Mouse (Mus musculus) ES-E14 (cell line): Measurements from ENCODE around the gene Tln1. TPM values are rescaled to one million over a fixed set of nuclear protein-coding genes. Genes with fewer than 3 reads are reported as not detected.
"Not testable (repeated sequence)": the region's sequence is repeated elsewhere in the genome, so short reads cannot be mapped to it uniquely, and the experiment has no call there.

Source experiments
- DNase-seq: peaks from one replicate; pipeline ENCODE4 v3.0.0-alpha.2; 2013; ENCODE audit warnings: low read depth, low spot score
- H3K27ac ChIP-seq: 2 replicates; pipeline ENCODE4 v1.5.1; 2012; ENCODE audit warnings: low read depth, mild to moderate bottlenecking, low read length, moderate library complexity, mixed read lengths; ENCODE audit not compliant: poor library complexity, insufficient read depth, severe bottlenecking
- H3K36me3 ChIP-seq: 2 replicates; pipeline ENCODE4 v1.6.1; 2012; ENCODE audit warnings: mild to moderate bottlenecking, low read length, moderate library complexity, mixed read lengths; ENCODE audit not compliant: control insufficient read depth, poor library complexity, insufficient read depth, severe bottlenecking
- H3K4me1 ChIP-seq, 2 experiments: fragments of 150-350 bp in 1 of 2; sonication (generic) in 1 of 2; 2 replicates each; pipeline ENCODE4 v1.6.1; 2012; ENCODE audit warnings: low read length in 2 of 2, mild to moderate bottlenecking in 1 of 2, mixed read lengths in 1 of 2; ENCODE audit not compliant: control insufficient read depth in 2 of 2, insufficient read depth in 2 of 2, poor library complexity in 1 of 2
- H3K4me3 ChIP-seq, 2 experiments: fragments of 150-350 bp in 1 of 2; sonication (generic) in 1 of 2; 2 replicates each; pipeline ENCODE4 v1.5.1; 2012; ENCODE audit warnings: low read length in 2 of 2, low read depth in 1 of 2, mild to moderate bottlenecking in 1 of 2, mixed read lengths in 1 of 2; ENCODE audit not compliant: insufficient read depth in 1 of 2, poor library complexity in 1 of 2, severe bottlenecking in 1 of 2
- H3K9ac ChIP-seq: 2 replicates; pipeline ENCODE4 v1.6.1; 2012; ENCODE audit warnings: low read depth, mild to moderate bottlenecking, low read length, mixed read lengths; ENCODE audit not compliant: poor library complexity, insufficient read depth, severe bottlenecking
- H3K9me3 ChIP-seq: fragments of 150-350 bp; sonication (generic); 2 replicates; pipeline ENCODE4 v1.6.1; 2012; ENCODE audit warnings: low read depth, mild to moderate bottlenecking, low read length; ENCODE audit not compliant: control insufficient read depth, insufficient read depth
- CHD2 ChIP-seq: IDR thresholded peaks from 2 replicates; pipeline ENCODE4 v1.6.1; 2014; ENCODE audit warnings: mild to moderate bottlenecking, low read depth, low read length, inconsistent platforms
- HCFC1 ChIP-seq: IDR thresholded peaks from 2 replicates; pipeline ENCODE4 v1.6.1; 2012; ENCODE audit warnings: low read length, inconsistent platforms, borderline replicate concordance; ENCODE audit not compliant: insufficient read depth
- MAFK ChIP-seq: IDR thresholded peaks from 2 replicates; pipeline ENCODE4 v1.6.1; 2014; ENCODE audit warnings: mild to moderate bottlenecking, low read depth, low read length, inconsistent platforms; ENCODE audit not compliant: insufficient read depth
- ZC3H11A ChIP-seq: IDR thresholded peaks from 2 replicates; pipeline ENCODE4 v1.6.1; 2012; ENCODE audit warnings: low read depth, mild to moderate bottlenecking, inconsistent platforms, low read length, borderline replicate concordance
- ZNF384 ChIP-seq: IDR thresholded peaks from 2 replicates; pipeline ENCODE4 v1.6.1; 2012; ENCODE audit warnings: low read depth, low read length, inconsistent platforms
- in situ Hi-C, 2 experiments: fragments of 600-800 bp; cut with MboI; formaldehyde crosslinking; loops; one replicate each; pipeline ENCODE4 v1.15.1; 2025; ENCODE audit warnings: low sequenced_read_pairs in 2 of 2, inconsistent platforms in 1 of 2; ENCODE audit not compliant: unreplicated experiment in 2 of 2
- total RNA-seq: library from RNA; depleted of rRNA; stranded (reverse); fragments of 300-350 nt; gene quantifications from 2 replicates; pipeline ENCODE4 v1.2.3, GENCODE M21; 2012

Gene Tln1
- total RNA-seq, 1 experiment: 105 TPM

- H3K27ac ChIP-seq: no peak overlapping the region
- in situ Hi-C loops: no loop called here
- no peaks in the 10 kb centered on the region for H3K9me3 ChIP-seq
- no peak for TF ChIP-seq MAFK
- TF ChIP-seq HCFC1: no peak
- no peak for TF ChIP-seq ZNF384
- no peak for TF ChIP-seq ZC3H11A
- TF ChIP-seq CHD2: no peak
- no peak overlapping the region for H3K4me3 ChIP-seq
- DNase-seq: no peak
- peaks cover 45% of the 10 kb centered on the region for H3K36me3 ChIP-seq
- H3K9ac ChIP-seq: no peak overlapping the region
- peaks cover 24 to 30% of the 10 kb centered on the region in 2 experiments for H3K4me1 ChIP-seq
Measured at GRCm38 (mm10) chr4:43555926-43556325, 6.6 kb downstream of the Tln1 start.

GRCm38 (mm10) chr4:43553891-43554290 lies 8.6 kb downstream of the Tln1 start:
- Histone ChIP-seq H3K4me1 (peaks cover 16 to 20% of the 10 kb centered on the region in 2 experiments), H3K4me3 (no peak overlapping the region), H3K36me3 (peaks cover 64% of the 10 kb centered on the region), H3K9me3 (no peaks in the 10 kb centered on the region), H3K9ac (no peak overlapping the region), H3K27ac (no peak overlapping the region)
- no peak for TF ChIP-seq HCFC1
- TF ChIP-seq ZC3H11A: no peak
- TF ChIP-seq ZNF384: no peak
- no peak for TF ChIP-seq CHD2
- no peak for TF ChIP-seq MAFK
- in situ Hi-C loops: no loop called here
- no peak for DNase-seq

GRCm38 (mm10) chr4:43552437-43552836 lies 10.1 kb downstream of the Tln1 start:
- Histone ChIP-seq H3K36me3 (peaks cover 77% of the 10 kb centered on the region), H3K9ac (no peak overlapping the region), H3K27ac (no peak overlapping the region), H3K4me3 (no peak overlapping the region), H3K9me3 (no peaks in the 10 kb centered on the region), H3K4me1 (peaks cover 7 to 11% of the 10 kb centered on the region in 2 experiments)
- no peak for TF ChIP-seq ZNF384
- no peak for TF ChIP-seq HCFC1
- no peak for TF ChIP-seq CHD2
- TF ChIP-seq ZC3H11A: no peak
- no peak for TF ChIP-seq MAFK
- no peak for DNase-seq
- in situ Hi-C loops: no loop called here

GRCm38 (mm10) chr4:43551854-43552253 lies 10.6 kb downstream of the Tln1 start:
- H3K9ac ChIP-seq, H3K9me3 ChIP-seq, H3K4me3 ChIP-seq, in situ Hi-C loops, H3K4me1 ChIP-seq, H3K27ac ChIP-seq, DNase-seq: not testable (repeated sequence)
- H3K36me3 ChIP-seq: peaks cover 83% of the 10 kb centered on the region

GRCm38 (mm10) chr4:43549055-43549454 lies 13.4 kb downstream of the Tln1 start:
- H3K9ac ChIP-seq: no peak overlapping the region
- peaks cover 88% of the 10 kb centered on the region for H3K36me3 ChIP-seq
- H3K4me3 ChIP-seq: no peak overlapping the region
- 0 out of 2 replicates have a peak, but pooled peaks cover 3% of the 10 kb centered on the region for H3K9me3 ChIP-seq
- no peak for DNase-seq
- in situ Hi-C loops: no loop called here
- no peak overlapping the region for H3K27ac ChIP-seq
- TF ChIP-seq ZNF384 (no peak), CHD2 (no peak), ZC3H11A (no peak)
- H3K4me1 ChIP-seq: no peaks in the 10 kb centered on the region
